Mouse (Mus musculus): ENCODE results near the gene Shisa9. TPM values are rescaled to one million over a fixed set of nuclear protein-coding genes. Genes with fewer than 3 reads are reported as not detected.
A peak's percentile ranks its signal among the peaks of the same experiment; 100 is the strongest.

Gene Shisa9
- polyA plus RNA-seq, 1 experiment, result 0.99 TPM

DNA sequence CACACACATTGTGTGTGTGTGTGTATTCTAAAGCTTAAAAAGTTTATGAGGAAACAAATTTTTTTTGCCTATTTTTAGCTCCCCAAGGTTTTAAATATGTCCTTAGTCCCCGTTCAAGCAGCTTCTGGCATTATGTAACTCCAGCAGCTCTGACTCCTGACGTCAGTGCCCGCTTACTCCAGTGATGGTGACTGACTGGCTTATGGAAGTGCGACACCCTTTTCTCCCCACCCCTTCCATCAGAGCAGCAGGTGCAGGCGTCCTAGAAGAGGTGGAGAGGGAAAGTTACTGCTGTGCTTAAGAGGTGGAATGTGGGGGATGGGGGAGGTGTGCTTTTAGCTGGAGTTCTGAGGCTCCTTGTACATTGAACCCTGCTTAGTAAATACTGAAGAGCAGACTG lies 213.7 kb downstream of the Shisa9 start:
- DNase-seq (ENCODE audit: low read depth), result no peak

DNA sequence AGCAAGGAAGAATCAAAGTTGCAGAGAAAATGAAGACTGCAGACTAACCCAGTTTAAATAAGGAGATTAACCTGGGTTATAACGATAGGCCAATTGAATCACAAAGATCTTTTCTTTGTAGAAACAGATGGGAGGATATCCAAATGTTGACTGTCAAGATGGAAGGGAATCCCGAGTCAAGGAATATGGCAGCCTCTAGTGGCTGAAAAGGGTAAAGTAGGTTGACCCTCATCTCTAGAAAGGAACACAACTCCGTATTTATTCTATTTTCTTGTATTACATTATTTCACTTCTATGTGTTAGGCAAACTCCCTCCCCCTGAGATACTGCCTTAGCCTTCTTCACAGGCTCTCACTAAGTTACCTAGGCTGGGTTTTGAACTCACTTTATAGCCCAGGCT lies 217.3 kb downstream of the Shisa9 start:
- no peak for DNase-seq (ENCODE audit: low read depth)

GRCm38 (mm10) chr16:12202151-12202550 lies 218.2 kb downstream of the Shisa9 start:
- DNase-seq (ENCODE audit: low read depth), result no peak

DNA sequence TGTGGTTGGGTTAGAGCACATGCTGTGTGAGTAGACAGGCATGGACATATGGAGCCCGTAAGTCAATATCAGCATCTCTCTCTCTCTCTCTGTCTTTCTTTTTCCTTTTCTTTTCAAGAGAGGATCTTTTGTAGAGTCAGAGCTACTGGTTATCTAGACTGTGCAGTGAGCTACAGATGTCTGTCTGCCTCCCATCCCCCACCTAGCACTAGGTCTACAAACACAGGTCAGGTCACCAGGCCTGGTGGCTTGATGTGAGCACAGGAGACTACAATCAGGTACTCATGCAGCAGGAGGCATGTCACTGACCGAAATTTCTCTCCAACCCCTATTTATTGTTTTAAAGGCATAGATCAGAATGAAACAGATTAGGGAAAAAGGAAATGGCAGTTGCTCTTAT lies 219.1 kb downstream of the Shisa9 start:
- no peak for DNase-seq (ENCODE audit: low read depth)

- no peak for DNase-seq (ENCODE audit: low read depth)
These were observed 220.5 kb downstream of the Shisa9 start for GRCm38 (mm10) chr16:12204423-12204822.

DNA sequence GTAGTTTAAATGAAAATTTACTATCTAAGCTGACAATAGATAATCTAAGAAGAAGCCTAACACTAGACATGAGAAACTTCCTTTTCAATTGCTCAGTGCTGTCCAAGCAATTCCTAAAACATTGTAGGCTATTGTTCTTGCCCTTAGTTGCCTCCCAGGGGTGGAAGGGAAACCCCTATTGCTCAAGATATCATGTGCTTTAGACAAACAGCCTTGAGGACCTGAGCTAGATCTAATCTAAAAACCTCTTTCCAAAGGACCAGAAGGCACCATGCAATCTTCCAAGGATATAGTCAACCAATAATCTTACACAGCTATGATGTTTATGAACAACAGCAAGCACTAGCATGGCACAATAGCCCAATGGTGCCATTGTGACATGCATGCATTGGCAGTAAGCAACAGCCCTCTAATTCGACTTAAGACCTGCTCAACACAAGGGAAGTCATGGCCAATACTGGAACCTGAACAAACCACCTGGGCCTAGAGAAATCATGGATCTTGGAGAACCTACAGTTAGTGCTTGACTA lies 222.6 kb downstream of the Shisa9 start:
- DNase-seq (ENCODE audit: low read depth), result peak; percentile 91

DNA sequence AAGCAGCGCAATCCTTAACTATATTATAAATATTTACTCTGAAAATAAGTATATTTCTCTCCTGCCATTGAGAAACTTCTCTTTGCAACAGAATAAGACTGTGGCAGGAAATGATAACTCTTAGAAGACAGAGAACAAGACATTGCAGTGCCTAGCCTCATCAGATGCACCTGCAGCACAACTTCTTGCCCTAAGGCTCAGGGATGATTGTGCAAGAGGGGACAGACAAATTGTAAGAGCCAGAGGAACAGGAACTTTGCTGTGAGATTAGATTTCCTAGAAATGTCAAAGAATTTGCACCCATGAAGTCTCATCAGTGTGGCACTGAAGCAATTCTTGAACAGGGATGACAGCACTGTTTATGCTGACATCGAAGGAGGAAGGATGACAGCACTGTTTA lies 223.0 kb downstream of the Shisa9 start:
- DNase-seq (ENCODE audit: low read depth), result no peak

DNA sequence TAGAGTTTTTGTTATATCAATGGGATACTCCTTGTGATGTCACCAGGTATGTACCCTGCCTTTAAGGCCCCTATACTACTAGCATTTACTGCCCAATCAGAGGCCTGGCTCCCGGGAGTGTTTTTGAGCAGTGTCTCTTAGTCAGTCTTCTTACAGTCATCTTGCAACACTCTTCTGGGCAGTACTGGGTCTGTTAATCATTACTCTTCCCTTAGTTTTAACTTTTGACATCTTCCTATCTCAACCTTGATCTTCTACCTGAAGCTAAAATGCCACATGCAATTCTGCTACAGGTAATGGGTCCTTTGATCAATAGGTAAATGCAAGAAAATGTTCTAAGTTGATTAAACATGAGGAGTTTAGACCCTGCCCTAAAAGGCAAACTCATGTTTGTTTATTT lies 225.4 kb downstream of the Shisa9 start:
- DNase-seq (ENCODE audit: low read depth), result no peak

DNA sequence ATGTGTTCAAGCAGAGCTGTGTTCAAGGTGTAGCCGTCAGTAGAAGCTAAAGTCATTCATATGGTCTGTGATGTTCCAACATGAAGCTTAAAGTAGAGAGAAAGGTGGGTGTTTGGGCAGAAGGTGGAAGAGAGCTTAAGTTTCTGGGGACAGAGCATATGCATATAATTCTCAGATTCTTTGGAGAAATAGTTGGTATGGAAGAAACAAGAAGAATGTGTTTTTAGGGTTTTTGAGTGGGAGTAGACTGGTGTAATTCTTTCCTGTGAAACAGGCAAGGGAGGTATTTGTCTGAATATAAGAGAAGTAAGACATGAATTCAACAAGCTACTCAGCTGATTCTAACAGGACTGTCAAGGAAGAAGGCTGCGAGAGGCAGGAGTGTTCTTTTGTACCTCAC lies 225.9 kb downstream of the Shisa9 start:
- DNase-seq (ENCODE audit: low read depth), result no peak

DNA sequence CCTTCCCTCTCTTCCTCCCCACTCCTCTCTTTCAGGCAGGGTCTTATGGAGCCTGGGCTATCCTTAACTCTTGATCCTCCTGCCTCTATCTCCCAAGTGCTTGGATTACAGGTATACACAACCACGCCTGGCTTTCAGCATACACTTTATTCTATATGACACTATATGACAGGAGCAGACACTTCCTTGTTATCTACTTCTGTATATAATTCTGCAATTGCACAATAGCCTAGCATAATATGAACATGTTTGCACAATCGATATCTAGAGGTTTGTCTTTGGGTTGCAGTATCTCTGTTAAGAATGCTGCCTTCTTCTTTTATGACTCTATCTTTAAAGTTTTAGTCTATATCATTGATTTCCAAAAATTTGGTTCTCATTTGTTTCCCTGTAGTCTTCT lies 230.1 kb downstream of the Shisa9 start:
- no peak for DNase-seq (ENCODE audit: low read depth)

DNA sequence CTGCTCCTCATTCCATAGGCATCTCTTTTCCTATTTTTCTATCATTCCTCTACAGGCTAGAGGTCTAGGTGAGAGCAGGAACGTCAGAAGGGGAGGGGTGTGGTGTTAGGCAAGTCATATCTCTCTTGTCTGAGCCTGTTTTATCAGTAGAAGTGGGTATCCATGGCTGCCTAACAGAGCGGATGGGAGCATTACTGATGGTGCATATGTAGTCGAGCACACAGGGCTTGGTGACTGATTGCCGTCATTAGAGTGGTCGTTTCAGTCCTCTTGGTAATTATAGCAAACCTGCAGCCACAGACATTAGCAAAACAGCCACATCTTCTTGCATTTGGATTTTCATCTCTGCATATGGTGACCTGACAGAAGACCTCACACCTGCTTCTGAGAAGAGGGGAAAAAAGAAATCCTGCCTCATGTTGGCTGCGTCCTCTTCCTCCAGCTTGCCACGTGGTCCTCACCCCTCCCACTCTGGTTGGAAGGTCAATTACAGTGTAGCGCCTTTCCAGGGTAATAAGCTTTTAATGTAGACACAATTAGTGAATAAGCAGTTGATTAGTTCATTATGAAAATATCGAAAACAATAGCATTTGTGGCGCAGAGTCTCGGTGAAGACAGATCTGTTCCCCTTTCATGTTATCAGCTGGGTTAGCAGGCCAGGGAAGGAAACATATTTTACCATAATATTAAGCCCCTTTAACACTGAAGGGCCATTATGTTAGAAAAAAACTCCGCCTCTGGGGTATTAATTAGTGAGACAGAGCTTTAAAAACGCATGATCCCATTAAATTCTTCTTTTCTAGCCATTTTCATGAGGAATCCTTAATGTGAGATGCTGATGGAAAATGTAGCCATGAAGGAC lies 233.6 kb downstream of the Shisa9 start:
- DNase-seq (ENCODE audit: low read depth), result no peak

DNA sequence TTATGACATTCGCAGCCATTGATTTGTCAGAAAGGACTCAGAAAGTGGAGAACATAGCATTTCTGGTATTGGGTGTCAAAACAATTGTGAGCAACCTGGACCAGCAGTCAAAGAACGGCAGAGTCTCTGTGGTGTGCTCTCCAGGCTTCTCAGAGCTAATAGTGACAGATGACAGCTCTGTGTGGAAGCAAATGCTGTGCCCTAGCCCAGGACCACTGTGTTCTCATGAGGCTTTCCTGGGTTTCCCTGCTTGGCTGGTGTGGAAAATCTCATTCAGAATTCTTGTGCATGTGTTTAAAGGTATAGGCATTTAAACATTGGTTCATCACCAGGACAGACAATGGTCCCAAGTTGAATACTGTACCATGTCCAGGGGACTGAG lies 234.2 kb downstream of the Shisa9 start:
- DNase-seq (ENCODE audit: low read depth), result no peak

DNA sequence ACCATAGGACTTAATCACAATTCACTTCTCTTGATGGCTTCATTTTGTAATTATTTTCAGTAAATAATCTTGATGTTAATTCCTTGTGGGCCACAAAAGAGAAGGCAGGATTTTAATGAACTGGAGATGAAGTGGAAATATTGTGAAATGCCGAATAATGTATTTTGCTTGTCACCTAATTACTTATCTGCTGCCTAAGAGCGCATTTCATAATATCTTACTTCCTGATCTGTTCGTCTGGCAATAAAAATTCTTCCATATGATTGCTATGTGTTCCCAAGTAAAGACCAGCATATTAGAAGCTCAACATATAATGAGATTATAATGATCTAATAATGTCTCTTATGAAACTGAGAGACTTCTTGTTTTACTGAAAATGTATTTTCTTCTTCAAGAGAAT lies 235.9 kb downstream of the Shisa9 start:
- no peak for DNase-seq (ENCODE audit: low read depth)

- DNase-seq (ENCODE audit: low read depth), result no peak
These were observed 239.6 kb downstream of the Shisa9 start for GRCm38 (mm10) chr16:12223537-12223936.

GRCm38 (mm10) chr16:12226937-12227336 lies 243.0 kb downstream of the Shisa9 start:
- no peak for DNase-seq (ENCODE audit: low read depth)

GRCm38 (mm10) chr16:12233288-12233687 lies 249.4 kb downstream of the Shisa9 start:
- no peak for DNase-seq (ENCODE audit: low read depth)

GRCm38 (mm10) chr16:12234289-12234688 lies 250.4 kb downstream of the Shisa9 start:
- DNase-seq (ENCODE audit: low read depth), result no peak

GRCm38 (mm10) chr16:12238611-12239010 lies 254.7 kb downstream of the Shisa9 start:
- no peak for DNase-seq (ENCODE audit: low read depth)

DNA sequence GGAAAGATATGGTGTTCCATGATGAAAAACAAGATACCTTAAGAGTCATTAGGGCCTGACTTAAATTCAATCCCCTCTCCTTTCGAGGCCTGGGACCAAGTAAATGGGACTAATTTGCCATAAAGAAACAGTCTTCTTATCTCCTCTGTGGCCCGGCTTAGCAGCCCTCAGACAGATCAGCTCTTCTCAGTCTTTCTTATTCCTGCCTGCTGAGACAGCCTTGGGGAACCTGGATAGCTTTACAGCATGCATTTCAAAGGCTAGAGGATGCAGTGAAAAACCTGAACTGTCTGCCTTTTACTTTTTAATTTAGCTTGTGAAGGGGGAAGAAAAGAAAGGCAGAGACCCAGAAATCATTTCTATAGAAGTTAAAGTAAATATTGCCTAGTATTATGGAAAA lies 275.4 kb downstream of the Shisa9 start:
- no peak for DNase-seq (ENCODE audit: low read depth)

GRCm38 (mm10) chr16:12265828-12266227 lies 281.9 kb downstream of the Shisa9 start:
- DNase-seq (ENCODE audit: low read depth), result no peak

DNA sequence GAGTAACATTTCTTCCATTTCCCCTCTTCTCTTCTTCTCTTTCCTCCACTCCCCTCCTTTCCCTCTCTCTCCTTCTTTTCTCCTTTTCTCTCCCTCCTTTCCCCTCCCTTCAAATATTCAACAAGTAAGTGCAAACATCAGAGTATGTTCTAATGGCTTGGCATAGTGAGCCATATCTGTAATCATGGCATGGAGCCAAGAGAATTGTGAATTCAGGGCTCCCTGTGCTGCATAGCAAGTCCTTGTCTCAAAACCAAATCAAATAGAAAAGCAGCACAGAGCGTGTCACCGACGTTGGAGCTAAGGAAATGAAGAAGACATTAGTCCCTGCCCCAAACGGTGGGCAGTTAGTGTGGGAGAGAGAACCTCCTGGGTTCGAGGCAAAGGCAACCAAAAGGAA lies 316.6 kb downstream of the Shisa9 start:
- DNase-seq (ENCODE audit: low read depth), result no peak

- DNase-seq (ENCODE audit: low read depth), result no peak
These were observed 319.5 kb downstream of the Shisa9 start for GRCm38 (mm10) chr16:12303420-12303819.

- DNase-seq (ENCODE audit: low read depth), result no peak
These were observed 323.5 kb downstream of the Shisa9 start for GRCm38 (mm10) chr16:12307318-12307965.

Measured in gonadal fat pad, adult 2 months (tissue).